Mouse (Mus musculus) layer of hippocampus, adult 2 months (tissue): ENCODE measurements at regions not wholly inside any gene's neighbourhood (a gene's known extent, or its start where the extent isn't known, plus 50 kb on each side); places are given as distances from the start of the nearest gene placed in this dataset.

Experiments used
- DNase-seq, 2 experiments: peaks; one replicate each; pipeline ENCODE4 v3.0.0; 2022; ENCODE audit warnings: low spot score in 2 of 2
- H3K27ac ChIP-seq: fragments of 200-600 bp; 2 replicates; pipeline ENCODE4 v1.8.1; 2022
- H3K4me3 ChIP-seq: fragments of 200-600 bp; 2 replicates; pipeline ENCODE4 v1.8.1; 2022; ENCODE audit warnings: mild to moderate bottlenecking
- CTCF ChIP-seq: fragments of 200-600 bp; conservative IDR thresholded peaks from 2 replicates; pipeline ENCODE4 v1.8.1; 2022; ENCODE audit warnings: antibody characterized with exemption, mild to moderate bottlenecking, moderate library complexity

GRCm38 (mm10) chr1:184584505-184584874 lies 147.9 kb downstream of the Hlx start:
- no peak for DNase-seq
- no peak overlapping the region for H3K4me3 ChIP-seq
- TF ChIP-seq CTCF, result no peak
- no peak overlapping the region for H3K27ac ChIP-seq

- H3K4me3 ChIP-seq, result no peak overlapping the region
- no peak overlapping the region for H3K27ac ChIP-seq
- TF ChIP-seq CTCF, result no peak
- no peak for DNase-seq
These were observed 148.5 kb downstream of the Hlx start for GRCm38 (mm10) chr1:184583751-184584504.

- no peak for DNase-seq
- TF ChIP-seq CTCF, result no peak
These were observed 152.9 kb downstream of the Hlx start for GRCm38 (mm10) chr1:184579475-184579874.

GRCm38 (mm10) chr1:184576527-184576926 lies 155.9 kb downstream of the Hlx start:
- no peak overlapping the region for H3K27ac ChIP-seq
- no peak for DNase-seq
- no peak overlapping the region for H3K4me3 ChIP-seq
- no peak for TF ChIP-seq CTCF

More at GRCm38 (mm10) chr1:184579475-184579874, 152.9 kb downstream of the Hlx start:
- no peak overlapping the region for H3K4me3 ChIP-seq
- H3K27ac ChIP-seq, result no peak overlapping the region

GRCm38 (mm10) chr1:184573325-184573724 lies 159.1 kb downstream of the Hlx start:
- TF ChIP-seq CTCF, result no peak
- peak in 1 of 2 experiments; percentile 0 for DNase-seq
- Histone ChIP-seq H3K4me3 (no peak overlapping the region), H3K27ac (no peak overlapping the region)

- no peak for TF ChIP-seq CTCF
- no peak for DNase-seq
- H3K4me3 ChIP-seq, result no peak overlapping the region
- H3K27ac ChIP-seq, result no peak overlapping the region
These were observed 161.7 kb downstream of the Hlx start for GRCm38 (mm10) chr1:184570681-184571080.

- H3K4me3 ChIP-seq, result no peak overlapping the region
- H3K27ac ChIP-seq, result no peak overlapping the region
- DNase-seq, result no peak
- TF ChIP-seq CTCF, result no peak
These were observed 169.5 kb downstream of the Hlx start for GRCm38 (mm10) chr1:184562926-184563325.

- Histone ChIP-seq H3K27ac (no peak overlapping the region), H3K4me3 (no peak overlapping the region)
- DNase-seq, result no peak
- TF ChIP-seq CTCF, result no peak
These were observed 170.2 kb downstream of the Hlx start for GRCm38 (mm10) chr1:184562239-184562638.

- Histone ChIP-seq H3K27ac (no peak overlapping the region), H3K4me3 (no peak overlapping the region)
- TF ChIP-seq CTCF, result no peak
- DNase-seq, result peak; percentile 23 to 29
These were observed 172.9 kb downstream of the Hlx start for GRCm38 (mm10) chr1:184559543-184559942.

GRCm38 (mm10) chr1:184553791-184554190 lies 178.6 kb downstream of the Hlx start:
- TF ChIP-seq CTCF, result no peak
- Histone ChIP-seq H3K27ac (no peak overlapping the region), H3K4me3 (no peak overlapping the region)
- no peak for DNase-seq

GRCm38 (mm10) chr1:184550491-184550890 lies 181.9 kb downstream of the Hlx start:
- H3K27ac ChIP-seq, result no peak overlapping the region
- H3K4me3 ChIP-seq, result no peak overlapping the region
- no peak for TF ChIP-seq CTCF
- DNase-seq, result no peak

- TF ChIP-seq CTCF, result no peak
- DNase-seq, result no peak
- Histone ChIP-seq H3K4me3 (no peak overlapping the region), H3K27ac (no peak overlapping the region)
These were observed 184.7 kb downstream of the Hlx start for GRCm38 (mm10) chr1:184547650-184548235.

- Histone ChIP-seq H3K4me3 (no peak overlapping the region), H3K27ac (no peak overlapping the region)
- no peak for DNase-seq
- no peak for TF ChIP-seq CTCF
These were observed 186.2 kb downstream of the Hlx start for GRCm38 (mm10) chr1:184546140-184546661.

GRCm38 (mm10) chr1:184545111-184545510 lies 187.3 kb downstream of the Hlx start:
- DNase-seq, result no peak
- no peak overlapping the region for H3K4me3 ChIP-seq
- TF ChIP-seq CTCF, result no peak
- H3K27ac ChIP-seq, result no peak overlapping the region
